Mouse (Mus musculus) adrenal gland, adult 8-10 months (tissue): ENCODE data around the gene Inip. TPM values are rescaled to one million over a fixed set of nuclear protein-coding genes. Genes with fewer than 3 reads are reported as not detected.
"Not testable (repeated sequence)": the region's sequence is repeated elsewhere in the genome, so short reads cannot be mapped to it uniquely, and the experiment has no call there.

Experiments used
- DNase-seq: peaks from one replicate; pipeline ENCODE4 v3.0.0; 2022
- total RNA-seq, 4 experiments: library from RNA; stranded (reverse); gene quantifications; 2 replicates each; pipeline ENCODE4 v1.2.4; 2022

The Inip gene
- total RNA-seq, 4 experiments from 2014 or later: 17.8 to 24.3 (median 19.9) TPM

GRCm38 (mm10) chr4:59807521-59807920 is 6.1 kb upstream of the Inip start:
- DNase-seq: no peak

- no peak for DNase-seq
Measured at GRCm38 (mm10) chr4:59806879-59807195, 5.4 kb upstream of the Inip start.

- peak; percentile 18 for DNase-seq
Measured at GRCm38 (mm10) chr4:59805968-59806878, 4.8 kb upstream of the Inip start.

- peak; percentile 80 for DNase-seq
Measured at GRCm38 (mm10) chr4:59805181-59805967, 4.0 kb upstream of the Inip start, which contains the start of gene Snx30. Gene Snx30 (plus strand): TSS chr4:59805840.

- no peak for DNase-seq
Measured at GRCm38 (mm10) chr4:59804754-59805153, 3.4 kb upstream of the Inip start.

GRCm38 (mm10) chr4:59803358-59803757 is 2.0 kb upstream of the Inip start:
- DNase-seq: no peak

- DNase-seq: no peak
Measured at GRCm38 (mm10) chr4:59802792-59803191, 1.4 kb upstream of the Inip start.

GRCm38 (mm10) chr4:59802107-59802506 is 718 bp upstream of the Inip start:
- no peak for DNase-seq

GRCm38 (mm10) chr4:59800181-59800580 is 1.2 kb downstream of the Inip start:
- no peak for DNase-seq

GRCm38 (mm10) chr4:59795788-59796455 is 5.5 kb downstream of the Inip start:
- no peak for DNase-seq

- no peak for DNase-seq
Measured at GRCm38 (mm10) chr4:59794116-59794515, 7.3 kb downstream of the Inip start.

GRCm38 (mm10) chr4:59793626-59794025 is 7.8 kb downstream of the Inip start:
- not testable (repeated sequence) for DNase-seq

GRCm38 (mm10) chr4:59789015-59789414 is 12.4 kb downstream of the Inip start:
- no peak for DNase-seq

GRCm38 (mm10) chr4:59787126-59787525 is 14.3 kb downstream of the Inip start:
- DNase-seq: no peak

- no peak for DNase-seq
Measured at GRCm38 (mm10) chr4:59786661-59787060, 14.7 kb downstream of the Inip start.

GRCm38 (mm10) chr4:59785412-59785811 is 16.0 kb downstream of the Inip start:
- DNase-seq: no peak

GRCm38 (mm10) chr4:59783685-59784279 is 17.6 kb downstream of the Inip start:
- peak; percentile 97 for DNase-seq

GRCm38 (mm10) chr4:59782853-59783684 is 18.3 kb downstream of the Inip start:
- DNase-seq: no peak

GRCm38 (mm10) chr4:59780568-59780967 is 20.8 kb downstream of the Inip start:
- DNase-seq: no peak

- no peak for DNase-seq
Measured at GRCm38 (mm10) chr4:59777828-59778227, 23.6 kb downstream of the Inip start.

GRCm38 (mm10) chr4:59772171-59772879 is 29.1 kb downstream of the Inip start:
- DNase-seq: no peak
